Mouse (Mus musculus) embryonic facial prominence, embryonic 15.5 days (tissue): ENCODE results near the gene Lhfpl2. TPM values are rescaled to one million over a fixed set of nuclear protein-coding genes. Genes with fewer than 3 reads are reported as not detected.

Experiments
- ATAC-seq: fragments of 200-750 bp; cut with Nextera tagmentation; 2 replicates; pipeline ENCODE4 v1.8.0; 2017; ENCODE audit warnings: low read depth, moderate TSS enrichment; ENCODE audit not compliant: insufficient number of reproducible peaks, low FRiP score, low TSS enrichment
- H3K27ac ChIP-seq: fragments of 300-500 bp; sonication (generic); replicated peaks from 2 replicates; pipeline ENCODE4 v1.5.1; 2015; ENCODE audit warnings: mild to moderate bottlenecking, inconsistent platforms
- H3K27me3 ChIP-seq: fragments of 300-500 bp; sonication (generic); 2 replicates; pipeline ENCODE4 v1.6.1; 2015; ENCODE audit warnings: inconsistent platforms
- H3K36me3 ChIP-seq: fragments of 300-500 bp; sonication (generic); 2 replicates; pipeline ENCODE4 v1.6.1; 2015; ENCODE audit warnings: mild to moderate bottlenecking, inconsistent platforms
- H3K4me1 ChIP-seq: fragments of 300-500 bp; sonication (generic); 2 replicates; pipeline ENCODE4 v1.6.1; 2015; ENCODE audit warnings: inconsistent platforms
- H3K4me2 ChIP-seq: fragments of 300-500 bp; sonication (generic); replicated peaks from 2 replicates; pipeline ENCODE4 v1.6.1; 2015; ENCODE audit warnings: mild to moderate bottlenecking, inconsistent platforms
- H3K4me3 ChIP-seq: fragments of 300-500 bp; sonication (generic); replicated peaks from 2 replicates; pipeline ENCODE4 v1.5.1; 2015; ENCODE audit warnings: mild to moderate bottlenecking, inconsistent platforms
- H3K9ac ChIP-seq: fragments of 300-500 bp; sonication (generic); 2 replicates; pipeline ENCODE4 v1.6.1; 2015; ENCODE audit warnings: inconsistent platforms
- H3K9me3 ChIP-seq: fragments of 300-500 bp; sonication (generic); replicated peaks from 2 replicates; pipeline ENCODE4 v1.6.1; 2016; ENCODE audit warnings: inconsistent platforms
- WGBS: fragments of 180-500 bp; shearing (Covaris S2); methylation state at CpG from one replicate; pipeline ENCODE4 v1.1.7; 2015; 5-methylcytosine and 5-hydroxymethylcytosine counted together
- polyA plus RNA-seq: library from polyadenylated mRNA; unstranded; fragments of >200 nt; fragmentation: Nextera tagmentation; extraction: Ambion mirVana; gene quantifications from 2 replicates; pipeline ENCODE4 v1.2.1, GENCODE M21; 2015

The Lhfpl2 gene
- polyA plus RNA-seq, 1 experiment from 2014 or later, result 77.0 TPM

- H3K27ac ChIP-seq, result peak overlapping the region; percentile 94
- H3K4me2 ChIP-seq, result peak overlapping the region; percentile 87
- 2% methylated on average over 14 of the region's 17 CpGs for WGBS
- no peaks in the 10 kb centered on the region for H3K36me3 ChIP-seq
- peak overlapping the region; percentile 84 for H3K9ac ChIP-seq
- no peaks in the 10 kb centered on the region for H3K27me3 ChIP-seq
- no peaks in the 10 kb centered on the region for H3K9me3 ChIP-seq
- ATAC-seq, result 0 out of 2 replicates have a peak, but pooled peaks have one; percentile 2
- H3K4me3 ChIP-seq, result peak overlapping the region; percentile 85
- 0 out of 2 replicates have a peak, but pooled peaks cover 21% of the 10 kb centered on the region for H3K4me1 ChIP-seq
These were observed 497 bp upstream of the Lhfpl2 start for GRCm38 (mm10) chr13:94057036-94057562.

DNA sequence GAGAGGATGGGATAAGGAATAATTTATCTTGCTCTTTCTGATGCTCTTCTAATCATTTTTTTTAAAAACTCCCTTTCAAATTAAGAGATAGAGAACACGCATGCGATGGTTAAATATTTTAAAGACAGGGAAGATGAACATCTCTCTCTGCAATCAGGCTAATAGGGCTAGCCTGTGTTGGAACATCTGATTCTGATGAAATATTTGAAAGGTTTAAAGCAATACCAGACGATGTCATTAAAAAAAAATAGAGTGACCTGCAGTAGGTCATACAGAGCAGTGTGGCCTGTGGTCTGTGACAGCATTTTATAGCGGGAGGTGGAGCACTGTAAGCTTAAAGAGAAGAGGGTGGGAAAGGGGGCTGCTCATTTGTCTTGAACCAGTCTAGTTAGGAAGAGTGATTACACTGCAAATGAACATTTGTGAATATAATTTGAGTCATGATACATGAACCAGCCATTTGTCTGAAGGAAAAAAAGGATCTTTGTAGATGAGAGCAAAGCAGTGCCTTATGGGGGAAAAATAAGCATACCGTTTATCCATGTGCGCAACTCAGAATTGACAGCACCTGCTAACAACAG lies 1.1 kb downstream of the Lhfpl2 start:
- Histone ChIP-seq H3K4me3 (peak overlapping the region; percentile 85), H3K4me2 (peak overlapping the region; percentile 87), H3K27me3 (no peaks in the 10 kb centered on the region), H3K36me3 (no peaks in the 10 kb centered on the region), H3K9me3 (no peaks in the 10 kb centered on the region), H3K9ac (peak overlapping the region; percentile 84), H3K4me1 (peaks cover 36% of the 10 kb centered on the region), H3K27ac (peak overlapping the region; percentile 94; the same call in 1 of the 2 replicates)
- 26% methylated on average over 6 of the region's 6 CpGs for WGBS
- no peak for ATAC-seq

- WGBS, result 91% methylated on average over 4 of the region's 4 CpGs
- H3K27ac ChIP-seq, result no peak overlapping the region
- H3K4me1 ChIP-seq, result peaks cover 41% of the 10 kb centered on the region
These were observed 1.8 kb downstream of the Lhfpl2 start for GRCm38 (mm10) chr13:94059373-94059772.

DNA sequence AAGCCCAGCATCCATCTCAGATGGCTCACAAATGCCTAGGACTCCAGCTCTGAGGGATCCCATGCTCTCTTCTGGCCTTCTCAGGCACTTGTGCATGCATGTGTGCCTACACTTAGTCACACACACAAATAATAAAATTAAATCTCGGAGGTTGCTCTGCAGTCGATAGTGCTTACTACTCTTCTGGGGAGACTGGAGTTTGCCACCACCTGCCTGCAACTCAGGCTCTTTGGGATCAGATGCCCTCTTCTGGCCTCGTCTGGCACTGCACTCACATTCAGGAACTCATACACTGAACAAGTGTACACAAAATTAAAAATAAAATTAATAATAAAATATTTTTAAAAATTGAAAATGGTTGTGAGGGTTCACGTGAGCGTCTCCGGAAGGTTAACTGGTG lies 2.2 kb downstream of the Lhfpl2 start:
- no peaks in the 10 kb centered on the region for H3K36me3 ChIP-seq
- H3K4me2 ChIP-seq, result peak overlapping the region; percentile 87
- H3K4me3 ChIP-seq, result no peak overlapping the region
- H3K9ac ChIP-seq, result no peak overlapping the region
- H3K4me1 ChIP-seq, result peaks cover 45% of the 10 kb centered on the region
- H3K9me3 ChIP-seq, result no peaks in the 10 kb centered on the region
- H3K27ac ChIP-seq, result no peak overlapping the region
- 82% methylated on average over 6 of the region's 6 CpGs for WGBS
- no peak for ATAC-seq
- H3K27me3 ChIP-seq, result no peaks in the 10 kb centered on the region

More at GRCm38 (mm10) chr13:94059373-94059772, 1.8 kb downstream of the Lhfpl2 start:
- Histone ChIP-seq H3K36me3 (no peaks in the 10 kb centered on the region), H3K9ac (no peak overlapping the region), H3K27me3 (no peaks in the 10 kb centered on the region), H3K4me3 (peak overlapping the region; percentile 85), H3K4me2 (peak overlapping the region; percentile 87), H3K9me3 (no peaks in the 10 kb centered on the region)
- no peak for ATAC-seq

DNA sequence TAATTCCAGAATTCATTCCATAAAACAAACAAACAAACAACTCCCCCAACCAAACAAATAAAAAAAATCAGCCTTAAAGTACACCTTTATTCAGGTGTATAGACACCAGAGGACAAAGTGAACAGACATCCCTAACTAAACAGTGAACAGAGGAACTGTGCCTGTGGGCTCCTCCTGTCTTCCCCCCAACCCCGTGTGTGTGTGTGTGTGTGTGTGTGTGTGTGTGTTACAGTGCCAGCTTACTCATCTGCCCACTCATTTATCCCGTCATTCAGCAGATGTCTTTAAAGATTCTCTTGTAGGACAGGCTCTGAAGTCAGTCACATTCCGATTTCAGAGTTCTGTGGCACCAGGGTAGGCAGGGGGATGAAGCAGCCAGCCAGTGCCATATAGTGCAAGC lies 2.9 kb downstream of the Lhfpl2 start:
- 68% methylated on average over 3 of the region's 3 CpGs for WGBS
- Histone ChIP-seq H3K36me3 (no peaks in the 10 kb centered on the region), H3K9ac (no peak overlapping the region), H3K9me3 (no peaks in the 10 kb centered on the region), H3K27ac (no peak overlapping the region), H3K4me3 (no peak overlapping the region), H3K4me2 (no peak overlapping the region), H3K4me1 (peaks cover 51% of the 10 kb centered on the region), H3K27me3 (no peaks in the 10 kb centered on the region)
- no peak for ATAC-seq

DNA sequence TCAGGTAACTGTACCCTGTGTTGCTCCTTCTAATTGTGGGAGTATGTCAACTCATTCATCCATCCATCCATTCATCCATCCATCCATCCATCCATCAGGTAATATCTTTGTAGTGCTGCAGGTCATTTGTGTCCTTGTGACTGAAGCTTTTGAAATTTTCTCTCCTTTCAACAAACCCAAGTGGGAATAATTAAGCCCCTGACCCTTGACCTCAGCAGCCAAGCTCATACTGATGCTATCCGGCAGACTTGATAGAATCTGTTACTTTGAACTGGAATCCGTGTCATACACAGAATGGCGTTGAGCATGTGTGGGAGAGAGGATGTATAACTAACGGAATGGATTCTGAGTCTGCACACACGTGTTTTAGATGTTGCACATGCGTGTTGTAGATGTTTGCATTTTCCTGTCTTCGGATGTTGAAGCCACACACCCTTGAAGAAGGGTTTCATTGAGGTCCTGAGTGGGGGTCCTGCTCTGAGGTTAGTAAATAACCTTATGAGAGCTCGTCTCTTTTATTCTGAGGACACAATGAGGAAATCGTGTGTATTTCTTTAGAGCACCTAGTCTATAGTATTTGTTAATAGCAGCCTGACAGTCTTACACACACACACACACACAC lies 3.8 kb downstream of the Lhfpl2 start:
- peaks cover 58% of the 10 kb centered on the region for H3K4me1 ChIP-seq
- no peak overlapping the region for H3K4me3 ChIP-seq
- no peak for ATAC-seq
- no peak overlapping the region for H3K27ac ChIP-seq
- H3K27me3 ChIP-seq, result no peaks in the 10 kb centered on the region
- no peaks in the 10 kb centered on the region for H3K9me3 ChIP-seq
- H3K9ac ChIP-seq, result no peak overlapping the region
- H3K4me2 ChIP-seq, result no peak overlapping the region
- 47% methylated on average over 9 of the region's 9 CpGs for WGBS
- H3K36me3 ChIP-seq, result no peaks in the 10 kb centered on the region

DNA sequence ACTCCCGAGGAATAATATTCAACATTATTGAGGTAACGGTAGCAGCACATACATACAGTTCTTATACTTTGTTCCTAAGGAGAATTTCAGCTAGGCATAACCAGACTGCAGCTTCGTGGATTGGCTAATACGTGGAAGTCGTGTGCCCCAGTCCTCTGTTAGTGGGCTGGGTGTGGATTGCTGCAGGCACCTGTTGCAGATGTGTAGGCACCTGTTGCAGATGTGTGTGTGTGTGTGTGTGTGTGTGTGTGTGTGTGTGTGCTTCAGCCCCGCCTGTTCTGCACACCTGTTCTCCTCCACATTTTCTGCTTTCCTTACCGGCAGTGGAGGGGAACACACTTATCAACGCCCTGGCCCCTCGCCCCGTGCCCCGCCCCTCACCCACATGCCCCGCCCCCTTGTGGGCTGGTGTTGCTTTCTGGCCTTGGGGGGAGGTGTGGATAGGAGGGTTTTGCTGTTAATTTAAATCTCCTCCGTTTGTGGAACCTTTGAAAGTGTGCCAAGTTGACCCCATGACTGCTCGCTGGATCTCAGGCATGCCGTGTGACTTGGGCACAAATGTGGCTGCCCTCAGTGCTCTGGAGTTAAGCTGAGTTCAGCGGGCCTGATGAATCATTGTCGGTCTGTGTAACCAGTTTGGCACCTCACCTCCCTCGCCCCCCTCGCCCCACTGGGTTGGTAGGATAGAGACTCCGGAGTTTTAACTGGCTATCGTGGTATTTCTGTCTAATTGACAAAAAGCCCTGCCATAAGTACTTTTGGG lies 4.9 kb downstream of the Lhfpl2 start:
- Histone ChIP-seq H3K27me3 (no peaks in the 10 kb centered on the region), H3K9me3 (no peaks in the 10 kb centered on the region), H3K27ac (no peak overlapping the region), H3K36me3 (no peaks in the 10 kb centered on the region), H3K4me1 (peaks cover 64% of the 10 kb centered on the region), H3K4me3 (peak overlapping the region; percentile 6; the same call in 1 of the 2 replicates), H3K9ac (no peak overlapping the region), H3K4me2 (peak overlapping the region; percentile 31)
- WGBS, result 16% methylated on average over 21 of the region's 21 CpGs
- no peak for ATAC-seq

- H3K27me3 ChIP-seq, result no peaks in the 10 kb centered on the region
- H3K4me1 ChIP-seq, result peaks cover 64% of the 10 kb centered on the region
- H3K9me3 ChIP-seq, result no peaks in the 10 kb centered on the region
- 0 out of 2 replicates have a peak overlapping the region, but pooled peaks have one; percentile 6 for H3K4me3 ChIP-seq
- no peak overlapping the region for H3K9ac ChIP-seq
- H3K36me3 ChIP-seq, result no peaks in the 10 kb centered on the region
- no peak for ATAC-seq
- WGBS, result 46% methylated on average over 8 of the region's 8 CpGs
- H3K27ac ChIP-seq, result no peak overlapping the region
- H3K4me2 ChIP-seq, result peak overlapping the region; percentile 31
These were observed 5.6 kb downstream of the Lhfpl2 start for GRCm38 (mm10) chr13:94063156-94063555.

DNA sequence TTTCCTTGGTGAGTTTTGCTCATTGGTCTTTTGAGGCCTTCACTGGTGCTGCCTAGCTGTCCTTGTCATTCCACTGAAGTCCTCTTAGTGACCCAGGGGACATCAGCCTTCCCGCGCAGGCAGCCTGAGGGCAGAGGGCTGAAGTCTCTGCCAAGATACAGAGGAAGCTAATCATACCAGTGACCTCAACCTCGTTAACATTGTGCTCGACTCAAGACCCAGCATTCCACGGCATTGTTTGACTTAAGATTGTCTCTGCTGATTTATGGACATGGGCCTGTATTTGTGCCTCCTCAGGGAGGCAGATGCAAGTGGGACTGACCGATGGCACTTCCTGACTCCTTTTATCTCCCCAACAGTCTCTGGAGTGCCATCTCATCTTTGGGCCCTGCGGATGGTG lies 7.0 kb downstream of the Lhfpl2 start:
- no peak overlapping the region for H3K9ac ChIP-seq
- WGBS, result 43% methylated on average over 7 of the region's 7 CpGs
- no peaks in the 10 kb centered on the region for H3K36me3 ChIP-seq
- no peaks in the 10 kb centered on the region for H3K9me3 ChIP-seq
- no peak overlapping the region for H3K4me2 ChIP-seq
- peaks cover 62% of the 10 kb centered on the region for H3K4me1 ChIP-seq
- ATAC-seq, result no peak
- H3K4me3 ChIP-seq, result no peak overlapping the region
- H3K27me3 ChIP-seq, result no peaks in the 10 kb centered on the region
- no peak overlapping the region for H3K27ac ChIP-seq

DNA sequence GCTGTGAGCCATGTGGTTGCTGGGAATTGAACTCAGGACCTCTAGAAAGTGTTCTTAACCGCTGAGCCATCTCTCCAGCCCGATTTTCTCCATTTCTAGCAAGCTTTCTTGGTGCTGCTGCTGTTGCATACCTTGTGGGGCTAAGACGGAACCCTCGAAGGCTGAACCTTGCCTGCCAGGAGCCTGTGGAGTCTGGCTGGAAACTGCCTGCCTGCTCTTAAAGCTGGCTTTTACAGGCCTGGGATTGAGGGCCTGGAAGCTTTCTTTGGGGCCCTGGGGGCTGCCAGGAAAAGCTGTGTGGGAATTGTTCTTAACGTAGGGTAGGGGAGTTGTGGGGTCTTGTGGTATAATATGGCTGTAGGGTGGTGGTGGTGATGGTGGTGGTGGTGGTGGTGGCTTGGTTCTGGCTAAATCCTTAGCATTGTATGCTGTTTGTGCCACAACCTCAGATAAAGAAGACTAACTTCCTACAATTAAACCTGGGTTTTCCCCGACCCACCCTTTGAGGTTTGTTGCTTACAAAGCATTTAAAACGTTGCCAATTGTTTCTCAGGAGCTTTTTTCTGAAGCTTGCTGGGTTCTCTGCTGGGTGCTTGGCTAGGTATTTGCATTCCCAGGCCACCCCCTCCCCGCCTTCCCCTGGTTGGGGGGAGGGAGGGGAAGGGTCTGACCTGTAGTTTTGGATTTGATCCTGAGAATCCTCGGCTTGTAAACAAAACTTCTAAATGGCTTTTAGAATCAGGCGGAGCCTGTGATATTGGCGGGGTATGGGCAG lies 7.9 kb downstream of the Lhfpl2 start:
- no peak overlapping the region for H3K4me2 ChIP-seq
- H3K36me3 ChIP-seq, result no peaks in the 10 kb centered on the region
- H3K4me3 ChIP-seq, result no peak overlapping the region
- H3K27me3 ChIP-seq, result no peaks in the 10 kb centered on the region
- H3K9me3 ChIP-seq, result no peaks in the 10 kb centered on the region
- H3K27ac ChIP-seq, result no peak overlapping the region
- no peak for ATAC-seq
- no peak overlapping the region for H3K9ac ChIP-seq
- peaks cover 62% of the 10 kb centered on the region for H3K4me1 ChIP-seq
- WGBS, result 50% methylated on average over 11 of the region's 11 CpGs
